Mouse (Mus musculus) hindbrain, embryonic 10.5 days (tissue): ENCODE measurements at regions not wholly inside any gene's neighbourhood (a gene's known extent, or its start where the extent isn't known, plus 50 kb on each side); places are given as distances from the start of the nearest gene placed in this dataset.

Source experiments
- DNase-seq: peaks from one replicate; pipeline ENCODE4 v3.0.0-alpha.2; 2017; ENCODE audit warnings: low spot score
- H3K27ac ChIP-seq: fragments of 300-500 bp; sonication (generic); 2 replicates; pipeline ENCODE4 v1.5.1; 2016; ENCODE audit warnings: mild to moderate bottlenecking, moderate library complexity
- H3K27me3 ChIP-seq: fragments of 300-500 bp; sonication (generic); 2 replicates; pipeline ENCODE4 v1.6.1; 2016; ENCODE audit warnings: mild to moderate bottlenecking; ENCODE audit not compliant: poor library complexity, insufficient read depth, severe bottlenecking
- H3K36me3 ChIP-seq: fragments of 300-500 bp; sonication (generic); 2 replicates; pipeline ENCODE4 v1.6.1; 2016; ENCODE audit warnings: mild to moderate bottlenecking, moderate library complexity
- H3K4me1 ChIP-seq: fragments of 300-500 bp; sonication (generic); replicated peaks from 2 replicates; pipeline ENCODE4 v1.6.1; 2016; ENCODE audit warnings: mild to moderate bottlenecking
- H3K4me3 ChIP-seq: fragments of 300-500 bp; sonication (generic); 2 replicates; pipeline ENCODE4 v1.5.1; 2016; ENCODE audit warnings: mild to moderate bottlenecking, moderate library complexity
- H3K9me3 ChIP-seq: fragments of 300-500 bp; sonication (generic); 2 replicates; pipeline ENCODE4 v1.6.1; 2016; ENCODE audit warnings: mild to moderate bottlenecking, moderate library complexity
- WGBS: fragments of 180-500 bp; shearing (Covaris S2); methylation state at CpG from one replicate; pipeline ENCODE4 v1.1.7; 2016; 5-methylcytosine and 5-hydroxymethylcytosine counted together

DNA sequence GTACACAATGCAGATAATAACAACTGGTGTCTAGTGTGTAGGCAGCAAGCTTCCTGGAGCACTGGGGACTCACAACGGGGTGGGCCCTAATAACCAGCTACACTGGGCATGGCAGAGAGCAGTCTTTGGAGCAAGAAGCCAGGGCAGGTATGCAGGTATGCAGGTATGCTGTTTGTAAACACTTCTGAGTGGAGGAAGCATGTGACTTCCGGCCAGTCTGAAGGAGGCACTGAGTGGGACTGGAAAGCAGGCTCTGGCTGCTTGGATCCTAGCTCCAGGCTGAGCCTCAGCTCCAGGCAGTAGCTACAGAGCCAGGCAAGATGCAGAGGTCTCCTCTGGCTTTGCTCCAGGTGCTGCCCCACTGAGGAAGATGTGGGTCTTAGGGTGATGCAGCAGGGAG lies 129.9 kb downstream of the 2410131K14Rik start:
- Histone ChIP-seq H3K27ac (peak overlapping the region; percentile 70; the same call in 1 of the 2 replicates), H3K4me1 (peaks cover 50% of the 10 kb centered on the region), H3K9me3 (no peaks in the 10 kb centered on the region), H3K4me3 (no peak overlapping the region), H3K27me3 (peaks cover 80% of the 10 kb centered on the region), H3K36me3 (no peaks in the 10 kb centered on the region)
- no peak for DNase-seq
- WGBS: 67% methylated on average over 2 of the region's 2 CpGs

DNA sequence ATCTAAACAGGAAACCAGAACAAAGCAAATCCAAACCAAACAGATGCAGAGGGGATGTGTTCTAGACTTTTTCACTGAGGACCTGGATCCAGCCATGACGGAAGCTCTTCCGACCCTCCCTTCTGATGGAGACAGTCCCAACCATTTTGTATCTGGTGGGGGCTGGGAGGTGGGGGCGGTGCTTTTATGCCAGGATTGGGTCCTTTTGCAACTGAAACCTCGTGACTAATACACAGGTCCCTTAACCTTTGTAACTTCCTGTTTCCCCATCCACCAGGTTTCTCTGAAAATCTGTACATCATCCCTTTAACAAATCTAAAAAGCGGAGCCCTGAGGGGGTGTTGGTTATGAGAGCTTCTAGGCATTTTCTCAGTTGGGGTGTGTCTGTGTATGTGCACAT lies 130.9 kb downstream of the 2410131K14Rik start:
- H3K36me3 ChIP-seq: no peaks in the 10 kb centered on the region
- peaks cover 85% of the 10 kb centered on the region for H3K27me3 ChIP-seq
- H3K9me3 ChIP-seq: no peaks in the 10 kb centered on the region
- no peak for DNase-seq
- peaks cover 59% of the 10 kb centered on the region for H3K4me1 ChIP-seq
- H3K27ac ChIP-seq: peak overlapping the region; percentile 41; the same call in 1 of the 2 replicates
- H3K4me3 ChIP-seq: no peak overlapping the region
- 73% methylated on average over 5 of the region's 5 CpGs for WGBS

DNA sequence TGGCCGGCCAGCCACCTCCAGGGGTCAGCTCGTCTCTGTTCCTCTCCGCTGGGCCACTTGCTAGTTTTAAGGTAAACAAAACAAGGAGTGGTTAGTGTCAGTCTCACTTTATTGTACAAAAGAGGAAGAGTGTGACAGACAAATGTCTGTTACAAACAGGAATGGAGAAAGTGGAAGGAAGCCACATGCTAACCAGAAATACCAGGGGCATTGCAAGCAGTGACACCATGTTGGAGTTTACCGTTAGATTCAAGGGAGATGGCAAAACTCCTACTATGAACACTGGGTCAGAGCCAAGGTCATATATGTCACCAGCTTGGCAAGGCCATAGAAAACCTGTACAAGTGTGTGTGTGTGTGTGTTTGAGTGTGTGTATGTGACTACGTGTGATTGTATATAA lies 131.5 kb downstream of the 2410131K14Rik start:
- DNase-seq: no peak
- Histone ChIP-seq H3K4me3 (no peak overlapping the region), H3K27ac (no peak overlapping the region), H3K4me1 (peaks cover 65% of the 10 kb centered on the region), H3K27me3 (peaks cover 80% of the 10 kb centered on the region), H3K36me3 (no peaks in the 10 kb centered on the region), H3K9me3 (no peaks in the 10 kb centered on the region)
- 63% methylated on average over 5 of the region's 5 CpGs for WGBS

DNA sequence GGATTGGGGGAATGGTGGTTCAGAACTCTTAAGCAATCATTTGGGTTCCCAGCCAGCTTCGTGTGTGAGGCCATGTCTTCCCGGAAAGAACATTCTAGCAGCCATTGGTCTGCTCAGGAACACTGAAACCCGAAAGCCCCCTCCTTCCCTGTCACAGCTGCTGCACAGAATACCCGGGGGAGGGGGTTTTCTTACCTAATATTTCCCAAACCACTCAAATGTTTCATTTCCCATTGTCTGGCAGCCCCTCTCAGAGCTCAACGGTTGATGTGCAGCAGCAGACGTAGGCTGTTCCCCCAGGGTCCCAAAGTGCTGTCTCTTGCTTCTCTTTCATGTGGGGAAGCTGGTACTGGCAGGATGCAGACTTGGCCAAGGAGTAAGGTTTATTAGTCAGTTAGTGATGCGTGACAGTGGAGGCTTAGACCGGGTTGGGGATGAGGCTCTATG lies 132.4 kb downstream of the 2410131K14Rik start:
- no peak overlapping the region for H3K27ac ChIP-seq
- WGBS: 59% methylated on average over 8 of the region's 8 CpGs
- H3K4me1 ChIP-seq: peaks cover 69% of the 10 kb centered on the region
- peaks cover 75% of the 10 kb centered on the region for H3K27me3 ChIP-seq
- DNase-seq: no peak
- no peak overlapping the region for H3K4me3 ChIP-seq
- no peaks in the 10 kb centered on the region for H3K9me3 ChIP-seq
- no peaks in the 10 kb centered on the region for H3K36me3 ChIP-seq

DNA sequence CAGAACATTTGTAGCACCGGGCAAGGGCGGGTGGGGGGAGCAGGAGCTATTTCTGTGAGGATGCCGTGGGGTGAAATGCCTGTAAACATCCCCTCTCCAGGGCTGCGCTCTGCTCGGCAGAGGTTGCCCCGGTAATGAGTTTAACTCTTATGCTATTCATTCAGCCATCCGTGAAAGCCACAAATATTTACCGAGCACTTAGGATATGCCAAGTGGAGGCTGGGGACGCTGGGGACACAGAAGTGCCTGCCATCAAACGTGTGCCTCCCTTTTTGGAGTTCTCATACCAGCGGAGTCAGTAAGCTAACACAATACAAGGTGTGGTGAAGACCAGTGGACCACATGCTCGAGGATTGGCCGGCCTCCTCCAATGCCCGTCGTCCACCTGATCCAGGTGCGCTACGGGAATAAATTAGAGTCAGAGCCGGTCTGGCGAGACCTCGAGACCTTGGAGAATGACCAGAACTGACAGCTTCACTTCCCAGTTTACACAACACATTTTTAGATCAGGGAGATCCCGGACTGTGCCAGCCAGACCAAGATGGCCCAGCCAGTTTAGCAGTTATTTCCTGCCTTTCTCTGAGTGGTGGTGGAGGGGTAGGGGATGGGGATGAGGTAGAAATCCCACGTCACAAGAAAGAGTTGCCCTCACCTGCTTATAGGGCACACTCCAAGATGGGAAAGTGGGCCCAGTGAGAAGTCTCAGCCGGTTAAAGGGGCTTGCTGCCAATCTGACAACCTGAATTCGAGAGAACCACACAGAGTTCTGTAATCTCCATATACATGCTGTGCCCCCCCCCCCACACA lies 134.4 kb downstream of the 2410131K14Rik start:
- peaks cover 70% of the 10 kb centered on the region for H3K27me3 ChIP-seq
- no peaks in the 10 kb centered on the region for H3K36me3 ChIP-seq
- 42% methylated on average over 24 of the region's 24 CpGs for WGBS
- H3K4me1 ChIP-seq: peaks cover 52% of the 10 kb centered on the region
- peak overlapping the region; percentile 59; the same call in 1 of the 2 replicates for H3K4me3 ChIP-seq
- no peak for DNase-seq
- H3K9me3 ChIP-seq: no peaks in the 10 kb centered on the region
- H3K27ac ChIP-seq: 0 out of 2 replicates have a peak overlapping the region, but pooled peaks have one; percentile 84

DNA sequence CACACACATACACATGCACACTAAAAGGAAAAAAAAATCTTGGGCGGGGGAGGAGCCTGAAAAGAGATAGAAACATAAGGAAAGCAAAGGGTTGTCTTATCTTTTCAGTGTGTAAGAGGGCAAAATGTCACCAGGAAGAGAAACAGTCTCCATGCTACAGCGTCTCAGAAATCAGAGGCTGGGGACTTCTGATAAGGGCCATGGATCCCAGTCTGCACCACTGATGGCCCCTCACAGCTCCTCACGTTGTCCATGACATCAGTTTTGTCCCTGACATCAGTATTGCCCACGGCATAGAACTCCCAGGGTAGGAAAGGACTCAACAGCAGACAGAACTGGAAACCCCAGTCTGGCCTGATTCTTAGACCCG lies 135.0 kb downstream of the 2410131K14Rik start:
- H3K27ac ChIP-seq: peak overlapping the region; percentile 84
- H3K4me1 ChIP-seq: peaks cover 50% of the 10 kb centered on the region
- H3K36me3 ChIP-seq: no peaks in the 10 kb centered on the region
- WGBS: 29% methylated on average over 5 of the region's 5 CpGs
- DNase-seq: no peak
- H3K4me3 ChIP-seq: peak overlapping the region; percentile 59
- peaks cover 66% of the 10 kb centered on the region for H3K27me3 ChIP-seq
- H3K9me3 ChIP-seq: no peaks in the 10 kb centered on the region

DNA sequence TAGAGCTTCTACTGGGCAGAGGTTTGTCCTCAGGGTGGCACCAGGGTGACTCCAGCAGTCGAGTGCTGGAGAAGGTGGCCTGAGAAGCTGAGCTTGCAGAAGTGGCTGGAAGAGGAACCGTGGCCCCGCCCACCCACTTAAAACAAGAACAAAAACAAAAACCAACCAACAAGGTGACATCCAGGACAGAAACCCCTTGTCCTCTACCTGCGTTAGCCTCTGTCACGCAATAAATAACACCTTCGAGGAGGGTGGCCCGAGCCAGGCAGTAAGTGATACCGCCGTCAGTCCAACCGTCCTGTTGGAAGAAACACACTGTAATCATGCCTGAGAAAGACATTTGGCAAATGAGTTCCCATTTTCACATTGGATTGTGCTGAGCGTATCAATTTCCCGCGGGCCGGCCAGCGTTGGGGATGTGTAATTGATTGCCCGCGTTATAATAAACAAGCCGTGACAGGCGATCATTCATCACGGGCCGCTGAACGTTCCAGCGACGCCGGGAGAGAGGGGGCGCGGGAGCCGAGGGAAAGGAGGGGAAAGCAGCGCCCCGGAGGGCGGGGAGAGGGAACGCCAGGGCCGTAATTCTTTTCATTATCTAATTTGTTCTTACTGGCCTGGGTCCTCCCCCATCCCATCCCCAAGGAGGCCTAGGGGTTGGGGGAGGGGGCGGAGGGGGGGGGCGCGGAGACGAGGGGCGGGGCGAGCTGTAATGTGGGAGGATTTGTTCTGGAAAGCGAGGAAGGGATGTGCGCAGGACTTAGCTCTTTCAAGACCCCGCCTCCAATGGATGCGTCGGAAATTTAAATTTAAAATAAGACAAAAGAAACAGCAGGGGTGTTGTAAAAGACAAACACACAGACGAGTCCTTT lies 135.6 kb downstream of the 2410131K14Rik start:
- peak; percentile 84 for DNase-seq
- Histone ChIP-seq H3K4me1 (peaks cover 46% of the 10 kb centered on the region), H3K9me3 (no peaks in the 10 kb centered on the region), H3K27me3 (peaks cover 66% of the 10 kb centered on the region), H3K36me3 (no peaks in the 10 kb centered on the region), H3K4me3 (peak overlapping the region; percentile 59), H3K27ac (peak overlapping the region; percentile 84)
- under 1% methylated on average over 45 of the region's 45 CpGs for WGBS

DNA sequence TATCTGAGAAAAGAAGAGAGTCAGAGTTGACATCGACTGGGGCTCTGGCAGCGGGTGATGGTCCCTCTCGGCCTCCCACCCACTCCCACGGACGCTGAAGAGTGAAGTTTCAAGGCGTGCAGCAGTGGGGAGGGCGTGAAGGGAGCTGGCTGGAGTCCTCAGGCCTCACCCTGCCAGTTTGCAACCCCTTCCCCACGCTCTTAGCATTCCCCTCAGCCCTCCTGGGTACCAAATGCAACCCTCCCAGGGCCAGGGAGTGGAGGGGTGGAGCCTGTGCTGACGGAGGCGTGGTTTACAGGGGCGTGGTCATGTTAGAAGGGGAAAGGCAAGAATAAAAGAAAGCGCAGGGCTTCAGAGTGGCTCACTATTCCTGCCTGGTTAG lies 136.3 kb downstream of the 2410131K14Rik start:
- WGBS: under 1% methylated on average over 12 of the region's 12 CpGs
- Histone ChIP-seq H3K4me1 (peaks cover 43% of the 10 kb centered on the region), H3K4me3 (peak overlapping the region; percentile 59), H3K36me3 (no peaks in the 10 kb centered on the region), H3K27ac (peak overlapping the region; percentile 84), H3K27me3 (peaks cover 64% of the 10 kb centered on the region), H3K9me3 (no peaks in the 10 kb centered on the region)
- DNase-seq: peak; percentile 77

DNA sequence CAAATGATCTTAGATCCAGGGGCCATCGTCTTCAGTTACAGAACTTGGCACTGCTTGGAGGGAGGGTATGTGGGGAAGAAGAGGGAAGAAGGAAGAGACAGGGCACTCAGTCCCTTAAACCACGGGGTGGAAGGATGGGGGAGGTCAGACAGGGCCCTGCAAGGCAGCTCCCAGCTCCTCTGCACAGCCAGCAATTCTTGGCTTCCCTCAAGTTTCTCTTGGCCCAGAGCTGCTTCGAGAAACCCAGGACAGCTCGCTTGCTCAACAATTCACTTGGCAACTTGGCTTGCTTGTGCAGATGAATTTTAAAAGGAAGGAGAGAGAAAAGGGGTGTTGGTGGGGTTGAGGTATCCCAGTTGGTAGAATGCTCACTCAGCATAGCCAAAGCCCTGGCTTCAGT lies 141.1 kb downstream of the 2410131K14Rik start:
- H3K36me3 ChIP-seq: 0 out of 2 replicates have a peak, but pooled peaks cover 3% of the 10 kb centered on the region
- H3K4me1 ChIP-seq: peaks cover 13% of the 10 kb centered on the region
- H3K9me3 ChIP-seq: peaks cover 25% of the 10 kb centered on the region
- DNase-seq: no peak
- H3K27ac ChIP-seq: no peak overlapping the region
- peaks cover 27% of the 10 kb centered on the region for H3K27me3 ChIP-seq
- 80% methylated on average over 4 of the region's 4 CpGs for WGBS
- no peak overlapping the region for H3K4me3 ChIP-seq

DNA sequence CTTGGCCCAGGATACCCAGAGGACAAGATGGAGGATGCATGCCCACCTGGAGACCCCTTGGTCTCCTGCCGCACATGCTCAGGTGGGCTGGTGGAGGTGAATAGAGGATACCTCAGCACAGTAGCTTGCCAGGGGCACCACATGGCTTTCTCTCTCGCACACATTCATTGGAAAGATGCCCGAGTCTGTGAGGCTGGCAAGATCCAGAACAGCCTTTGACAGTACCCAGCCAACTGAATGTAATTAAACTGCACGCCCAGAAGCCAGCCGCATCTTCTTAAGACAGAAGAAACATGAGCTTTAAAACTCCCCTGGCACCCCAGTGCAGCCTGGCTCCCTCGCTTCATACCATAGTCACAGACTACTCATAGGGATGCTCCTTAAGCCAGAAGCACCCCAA lies 143.4 kb downstream of the 2410131K14Rik start:
- H3K36me3 ChIP-seq: 0 out of 2 replicates have a peak, but pooled peaks cover 3% of the 10 kb centered on the region
- WGBS: 92% methylated on average over 6 of the region's 6 CpGs
- no peak overlapping the region for H3K27ac ChIP-seq
- no peak overlapping the region for H3K4me3 ChIP-seq
- 0 out of 2 replicates have a peak, but pooled peaks cover 6% of the 10 kb centered on the region for H3K4me1 ChIP-seq
- peaks cover 25% of the 10 kb centered on the region for H3K9me3 ChIP-seq
- no peak for DNase-seq
- H3K27me3 ChIP-seq: peaks cover 17% of the 10 kb centered on the region

DNA sequence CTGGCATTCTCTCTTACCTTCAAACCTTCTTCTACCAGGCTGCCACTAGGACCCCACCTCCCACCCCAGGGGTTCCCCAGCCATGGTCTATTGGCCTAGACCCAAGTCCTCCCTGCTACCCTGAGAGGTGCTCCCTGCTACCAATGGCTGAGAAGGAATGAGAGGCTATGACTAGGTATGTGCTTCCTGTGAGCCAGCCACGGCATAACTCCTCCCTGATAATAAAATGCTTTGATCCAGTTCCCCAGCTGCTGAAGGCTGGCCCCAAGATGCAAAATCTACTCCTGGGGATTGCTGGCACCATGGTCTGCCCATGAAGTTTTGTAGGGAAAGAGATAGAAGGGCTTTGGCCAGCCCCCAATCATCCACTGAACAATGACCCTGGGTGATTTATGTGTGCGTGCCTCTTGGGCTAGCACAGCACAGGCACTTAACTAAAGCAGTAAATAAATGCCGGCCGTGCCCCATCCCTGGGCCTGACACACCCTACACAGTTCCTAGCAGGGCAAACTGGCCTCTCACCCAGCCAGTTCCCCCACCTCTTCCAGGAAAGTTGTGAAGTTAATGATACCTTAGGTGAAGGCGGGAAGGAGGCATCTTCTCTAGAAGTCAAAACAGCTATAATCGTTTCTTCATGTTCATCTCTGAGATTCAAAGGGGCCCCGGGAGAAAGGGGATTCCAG lies 145.8 kb downstream of the 2410131K14Rik start:
- H3K4me1 ChIP-seq: peaks cover under 1% of the 10 kb centered on the region
- H3K4me3 ChIP-seq: no peak overlapping the region
- H3K27me3 ChIP-seq: peaks cover 22% of the 10 kb centered on the region
- H3K36me3 ChIP-seq: 0 out of 2 replicates have a peak, but pooled peaks cover 3% of the 10 kb centered on the region
- H3K27ac ChIP-seq: no peak overlapping the region
- WGBS: 87% methylated on average over 7 of the region's 7 CpGs
- no peak for DNase-seq
- peaks cover 25% of the 10 kb centered on the region for H3K9me3 ChIP-seq

DNA sequence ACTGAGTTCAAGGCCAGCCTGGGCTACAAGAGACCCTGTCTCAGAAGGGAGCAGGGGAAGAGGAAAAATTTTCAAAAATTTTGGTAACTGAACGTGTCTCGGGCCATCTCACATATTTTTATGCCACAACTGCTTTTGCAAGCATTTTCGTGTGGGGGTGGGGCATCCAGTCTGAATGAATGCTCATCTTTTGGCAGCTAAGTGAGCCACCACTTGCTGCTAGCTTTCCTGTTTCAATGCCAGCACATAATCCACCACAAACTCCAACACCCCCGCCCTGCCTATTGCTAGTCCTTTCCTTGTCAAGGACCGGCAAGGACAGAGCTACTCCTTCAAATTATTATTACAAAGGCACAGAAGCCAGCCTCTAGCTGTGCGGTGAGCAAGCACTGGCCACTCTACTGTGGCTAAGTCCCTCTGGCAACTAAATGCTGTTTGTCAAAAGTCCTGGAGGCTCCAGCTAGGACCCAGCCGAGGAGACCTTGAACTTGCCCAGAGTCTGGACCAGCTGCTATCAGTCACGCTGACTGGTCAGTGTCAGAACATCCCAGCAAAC lies 148.0 kb downstream of the 2410131K14Rik start:
- H3K4me1 ChIP-seq: peaks cover 10% of the 10 kb centered on the region
- DNase-seq: no peak
- WGBS: 88% methylated on average over 8 of the region's 8 CpGs
- H3K36me3 ChIP-seq: 0 out of 2 replicates have a peak, but pooled peaks cover 3% of the 10 kb centered on the region
- H3K9me3 ChIP-seq: peaks cover 25% of the 10 kb centered on the region
- peaks cover 35% of the 10 kb centered on the region for H3K27me3 ChIP-seq
- no peak overlapping the region for H3K4me3 ChIP-seq
- H3K27ac ChIP-seq: no peak overlapping the region
